In the genomic region with DNA sequence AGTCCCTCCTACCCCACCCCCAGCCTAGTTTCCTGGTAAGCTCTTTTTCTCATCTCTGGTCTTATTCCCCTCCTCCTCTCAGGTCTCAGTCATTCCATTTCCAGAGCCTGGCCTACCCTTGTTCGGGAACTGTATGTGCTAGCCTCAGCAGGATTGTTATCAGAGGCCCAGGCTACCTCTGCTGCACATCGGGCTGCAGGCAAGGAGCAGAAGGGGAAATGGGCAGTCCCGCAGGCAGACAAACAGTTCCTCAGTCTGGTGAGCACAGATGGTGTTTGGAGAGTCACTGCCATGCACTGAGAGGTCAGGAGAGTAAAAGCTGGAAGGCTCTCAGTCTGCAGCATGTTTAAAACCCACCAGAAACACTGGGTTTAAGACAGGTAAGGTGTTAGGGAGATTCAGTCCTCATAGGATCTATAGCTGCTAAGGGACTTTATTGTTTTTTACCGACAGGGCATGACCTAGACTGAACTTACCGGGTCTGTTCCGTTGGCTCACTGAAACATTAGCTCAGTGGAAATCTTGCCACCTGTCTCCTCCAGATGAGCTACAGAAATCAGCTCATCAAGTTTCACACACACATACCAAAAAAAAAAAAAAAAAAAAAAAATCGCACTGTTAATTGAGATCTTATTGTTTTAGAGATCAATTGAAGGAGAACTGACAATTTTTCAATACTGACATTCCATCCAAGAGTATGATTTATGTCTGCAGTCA, we compare ENCODE assay signal across 8 mouse cellular contexts.
A peak's percentile ranks its signal among the peaks of the same experiment; 100 is the strongest.
DNase-seq lines count a peak whose midpoint lies in the region; ATAC-seq lines count a peak whose summit lies in the region.

No protein-coding gene starts in this region.

- no peak overlapping the region for H3K9ac ChIP-seq in hindbrain, embryonic 16.5 days (ENCODE audit: low read depth, low read length)
- no peak overlapping the region for H3K9ac ChIP-seq in hindbrain, embryonic 13.5 days
- H3K9ac ChIP-seq in liver, embryonic 15.5 days: peak overlapping the region; percentile 40
- H3K9ac ChIP-seq in midbrain, embryonic 14.5 days (replicated peaks; ENCODE audit: low read length): no peak overlapping the region

- no peaks in the 10 kb centered on the region for H3K4me1 ChIP-seq in hindbrain, embryonic 16.5 days (ENCODE audit: control insufficient read depth, insufficient read depth, low read depth, low read length)
- H3K4me1 ChIP-seq in hindbrain, embryonic 13.5 days (replicated peaks): peaks cover 8% of the 10 kb centered on the region
- H3K4me1 ChIP-seq in liver, embryonic 15.5 days (replicated peaks): peaks cover 79% of the 10 kb centered on the region
- H3K4me1 ChIP-seq in midbrain, embryonic 14.5 days (ENCODE audit: control insufficient read depth, insufficient read depth, low read length): no peaks in the 10 kb centered on the region

- no peak overlapping the region for H3K4me2 ChIP-seq in hindbrain, embryonic 16.5 days (ENCODE audit: low read length)
- no peak overlapping the region for H3K4me2 ChIP-seq in hindbrain, embryonic 13.5 days
- H3K4me2 ChIP-seq in liver, embryonic 15.5 days: peak overlapping the region; percentile 41
- H3K4me2 ChIP-seq in midbrain, embryonic 14.5 days (ENCODE audit: low read length): no peak overlapping the region

- no peaks in the 10 kb centered on the region for H3K9me3 ChIP-seq in hindbrain, embryonic 16.5 days (ENCODE audit: control insufficient read depth, low read length)
- H3K9me3 ChIP-seq in hindbrain, embryonic 13.5 days: no peaks in the 10 kb centered on the region
- H3K9me3 ChIP-seq in liver, embryonic 15.5 days (replicated peaks): no peaks in the 10 kb centered on the region
- H3K9me3 ChIP-seq in midbrain, embryonic 14.5 days (ENCODE audit: control insufficient read depth, low read length): no peaks in the 10 kb centered on the region

- no peak overlapping the region for H3K4me3 ChIP-seq in hindbrain, embryonic 16.5 days (ENCODE audit: low read length)
- no peak overlapping the region for H3K4me3 ChIP-seq in hindbrain, embryonic 13.5 days
- no peak overlapping the region for H3K4me3 ChIP-seq in liver, embryonic 15.5 days (replicated peaks)
- H3K4me3 ChIP-seq in midbrain, embryonic 14.5 days (replicated peaks; ENCODE audit: low read depth, low read length): no peak overlapping the region

- WGBS in hindbrain, embryonic 16.5 days: 45% methylated on average over 7 of the region's 7 CpGs
- 59% methylated on average over 7 of the region's 7 CpGs for WGBS in hindbrain, embryonic 13.5 days
- 26% methylated on average over 7 of the region's 7 CpGs for WGBS in liver, embryonic 15.5 days (ENCODE audit: insufficient replicate concordance)
- WGBS in midbrain, embryonic 14.5 days: 45% methylated on average over 7 of the region's 7 CpGs

- no peaks in the 10 kb centered on the region for H3K36me3 ChIP-seq in hindbrain, embryonic 16.5 days (ENCODE audit: control insufficient read depth, insufficient read depth, low read length)
- H3K36me3 ChIP-seq in hindbrain, embryonic 13.5 days: no peaks in the 10 kb centered on the region
- no peaks in the 10 kb centered on the region for H3K36me3 ChIP-seq in liver, embryonic 15.5 days (replicated peaks)
- H3K36me3 ChIP-seq in midbrain, embryonic 14.5 days (ENCODE audit: control insufficient read depth, insufficient read depth, low read length): no peaks in the 10 kb centered on the region

- DNase-seq in B cell, adult 2 months: peak; percentile 44 to 47
- DNase-seq in cerebellum, adult 9-11 months: peak; percentile 91
- no peak for DNase-seq in adrenal gland, postnatal 10 days
- no peak for DNase-seq in midbrain, embryonic 14.5 days
- no peak for DNase-seq in frontal cortex, postnatal 14 days (ENCODE audit: low spot score in 2 of 2)

- peak; percentile 63; the same call in 1 of the 2 replicates for ATAC-seq in hindbrain, embryonic 16.5 days
- no peak for ATAC-seq in hindbrain, embryonic 13.5 days (ENCODE audit: low FRiP score)
- peak; percentile 42 for ATAC-seq in liver, embryonic 15.5 days (ENCODE audit: insufficient read depth)
- ATAC-seq in midbrain, embryonic 14.5 days (ENCODE audit: low FRiP score, low TSS enrichment): no peak

- H3K27ac ChIP-seq in hindbrain, embryonic 16.5 days (ENCODE audit: low read depth, low read length): no peak overlapping the region; the same call in 1 of the 2 replicates
- no peak overlapping the region for H3K27ac ChIP-seq in hindbrain, embryonic 13.5 days
- peak overlapping the region; percentile 76 for H3K27ac ChIP-seq in liver, embryonic 15.5 days (replicated peaks)
- H3K27ac ChIP-seq in midbrain, embryonic 14.5 days (replicated peaks; ENCODE audit: low read depth, low read length): no peak overlapping the region

- H3K27me3 ChIP-seq in hindbrain, embryonic 16.5 days (replicated peaks; ENCODE audit: control insufficient read depth, insufficient read depth, low read length): no peaks in the 10 kb centered on the region
- no peaks in the 10 kb centered on the region for H3K27me3 ChIP-seq in hindbrain, embryonic 13.5 days
- H3K27me3 ChIP-seq in liver, embryonic 15.5 days: no peaks in the 10 kb centered on the region
- no peaks in the 10 kb centered on the region for H3K27me3 ChIP-seq in midbrain, embryonic 14.5 days (ENCODE audit: control insufficient read depth, insufficient read depth, low read length)

Comparison
In these comparisons a context has a peak if more than half of its experiments do, and no peak if none do; other contexts are left out.
1. ATAC-seq: peak in hindbrain, embryonic 16.5 days (single experiment) and liver, embryonic 15.5 days (single experiment); none in hindbrain, embryonic 13.5 days (single experiment) and midbrain, embryonic 14.5 days (single experiment).
2. DNase-seq: peak in B cell, adult 2 months (2 of 2) and cerebellum, adult 9-11 months (single experiment); none in adrenal gland, postnatal 10 days (single experiment), midbrain, embryonic 14.5 days (single experiment) and frontal cortex, postnatal 14 days (0 of 2).